Mouse (Mus musculus): ENCODE measurements around the gene Mllt6. TPM values are rescaled to one million over a fixed set of nuclear protein-coding genes. Genes with fewer than 3 reads are reported as not detected.

The Mllt6 gene
- polyA plus RNA-seq (2012; rRNA removed; ENCODE audit: low replicate concordance): 30.3 and 50.1 TPM in 2 replicates

DNA sequence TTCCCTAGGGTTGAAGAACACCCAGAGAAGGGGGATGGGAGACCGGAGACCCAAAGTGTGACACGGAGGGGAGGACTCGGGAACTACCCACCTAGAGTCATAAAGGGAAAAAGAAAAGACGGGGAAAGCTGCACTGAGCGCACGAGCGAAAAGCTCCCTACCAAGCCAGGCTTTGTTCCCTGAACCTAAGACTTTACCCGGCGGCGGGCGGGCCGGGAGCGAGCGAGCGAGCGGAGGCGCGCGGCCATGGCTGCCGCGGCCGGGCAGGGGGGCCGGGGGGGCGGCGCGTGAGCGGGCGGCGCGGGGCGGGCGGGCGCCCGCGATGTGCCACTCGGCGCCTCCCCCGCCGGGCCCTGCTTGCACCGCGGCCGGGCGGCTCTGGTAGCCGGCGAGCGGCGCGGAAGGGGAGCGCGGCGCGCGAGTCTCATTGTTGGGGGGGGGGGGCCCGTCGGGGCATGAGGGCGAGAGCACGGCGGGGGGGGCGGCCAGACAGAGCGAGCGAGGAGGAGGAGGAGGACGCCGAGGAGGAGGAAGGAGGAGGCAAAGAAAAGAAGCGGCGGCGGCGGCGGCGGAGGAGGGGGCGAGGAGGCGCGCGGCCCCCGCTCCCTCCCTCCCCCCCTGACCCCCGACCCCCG, at the start of gene Mllt6:
Gene Mllt6, plus strand, starts transcription at position 522 of the 635 bp plus-strand sequence.

DNA sequence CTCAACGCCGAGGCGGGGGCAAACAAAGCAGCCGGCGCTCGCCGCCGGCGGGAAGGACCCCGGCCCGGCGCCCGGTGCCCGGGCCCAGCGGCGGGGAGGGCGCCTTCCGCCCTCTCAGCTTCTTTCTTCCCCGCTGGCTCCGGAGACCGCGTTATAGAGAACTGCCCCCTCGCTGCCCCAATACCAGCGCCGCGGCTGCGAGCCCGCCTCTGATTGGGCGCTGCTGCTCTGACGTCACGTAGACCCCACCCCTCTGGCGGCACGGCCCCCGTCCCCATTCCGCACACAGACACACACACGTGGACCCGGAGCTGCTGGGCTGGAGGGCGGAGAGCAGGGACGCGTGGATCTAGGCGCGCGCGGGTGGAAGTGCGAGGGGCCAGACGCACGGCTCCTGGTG, 33.6 kb upstream of the Mllt6 start, which contains the start of gene Epop:
Gene Epop, minus strand, starts transcription at position 127 of the 400 bp plus-strand sequence.

DNA sequence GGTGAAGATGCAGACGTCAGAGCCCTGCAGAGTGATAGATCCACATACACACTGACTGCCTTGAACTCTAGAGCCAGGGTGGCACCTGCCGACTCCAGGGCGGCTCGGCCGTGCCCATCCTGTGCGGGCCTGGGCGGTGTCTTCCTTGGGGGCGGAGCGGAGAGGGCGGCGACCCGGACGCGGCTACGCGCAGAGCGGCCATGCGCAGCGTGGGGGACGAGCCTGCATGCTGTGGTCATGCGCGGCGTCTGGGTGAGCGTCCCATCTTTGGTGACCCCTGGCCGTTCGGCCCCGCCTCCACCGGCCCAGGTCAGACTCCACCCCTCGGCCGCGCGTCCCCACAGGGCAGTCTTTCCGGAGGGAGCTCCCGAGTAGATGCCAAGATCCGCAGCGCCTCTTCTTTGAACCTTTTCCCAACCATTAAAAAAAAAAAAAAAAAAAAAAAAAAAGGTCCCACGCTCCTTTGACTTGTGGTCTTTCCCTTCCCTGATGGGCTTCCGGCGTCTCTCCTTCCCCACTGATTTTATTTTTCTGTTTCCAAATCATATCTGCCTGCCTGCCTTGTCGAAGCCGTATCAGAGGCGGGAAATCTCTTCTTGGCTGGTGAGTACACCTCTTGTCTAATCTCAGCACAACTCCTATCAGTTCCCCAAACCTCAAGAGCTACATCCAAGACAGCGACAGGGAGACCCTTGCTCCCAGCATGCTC, 22.6 kb downstream of the Mllt6 start, which contains the start of gene Cisd3:
Gene Cisd3, plus strand, starts transcription at position 214 of the 709 bp plus-strand sequence.

GRCm38 (mm10) chr11:97700003-97700745, 37.0 kb downstream of the Mllt6 start, which contains the start of gene Pcgf2:
Gene Pcgf2, minus strand, starts transcription at chr11:97700497.

DNA sequence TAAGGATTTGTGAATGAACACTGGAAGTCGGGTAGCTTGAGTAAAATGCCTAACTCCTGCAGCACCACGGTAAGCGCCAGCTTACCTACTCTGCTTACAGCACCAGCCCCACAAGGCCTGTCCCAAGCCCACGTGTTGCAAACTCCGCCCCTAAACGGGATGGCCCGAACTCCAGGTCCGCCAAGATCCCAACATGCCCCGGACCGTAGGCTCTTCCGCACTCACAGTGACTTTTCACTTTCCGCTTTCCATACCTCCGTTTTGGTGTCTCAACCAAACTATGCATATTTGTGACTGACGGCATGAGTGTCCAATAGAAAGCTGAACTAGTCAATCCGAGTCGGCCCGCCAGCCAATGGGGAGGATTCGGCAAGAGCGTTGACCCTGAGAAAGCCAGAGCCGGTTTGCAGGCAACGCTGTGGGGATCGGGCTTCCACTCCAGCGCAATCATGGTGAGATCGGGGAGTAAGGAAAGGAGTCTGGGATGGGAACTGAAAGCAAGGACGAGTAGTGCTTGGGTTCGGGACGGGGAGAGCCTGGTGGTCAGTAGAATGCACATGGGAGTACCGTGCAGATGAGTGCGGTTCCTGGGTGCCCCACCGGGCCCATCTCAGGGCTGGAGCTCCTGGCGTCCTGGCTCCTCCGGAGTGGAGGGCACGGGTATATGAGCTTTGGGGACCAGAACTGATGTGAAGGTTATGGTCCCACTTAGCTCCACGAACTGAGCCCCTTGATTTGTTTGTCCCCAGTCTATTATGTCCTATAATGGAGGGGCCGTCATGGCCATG, 40.0 kb downstream of the Mllt6 start, which contains the start of gene Psmb3:
Gene Psmb3, plus strand, starts transcription at position 361 of the 788 bp plus-strand sequence.

Other genes starting within 250 kb of the Mllt6 start
- gene Arhgap23, start 247.9 kb upstream of the Mllt6 start, polyA plus RNA-seq (2012; rRNA removed; ENCODE audit: low replicate concordance): 40.7 and 53.5 TPM in 2 replicates
- not detected in 2 replicates for gene 4933428G20Rik, start 163.1 kb upstream of the Mllt6 start, polyA plus RNA-seq (2012; rRNA removed; ENCODE audit: low replicate concordance)
- gene Srcin1, start 87.2 kb upstream of the Mllt6 start, polyA plus RNA-seq (2012; rRNA removed; ENCODE audit: low replicate concordance): 0.36 and 1.1 TPM in 2 replicates
- gene Epop, start 33.7 kb upstream of the Mllt6 start, polyA plus RNA-seq (2012; rRNA removed; ENCODE audit: low replicate concordance): 0.30 and 1.7 TPM in 2 replicates
- gene Cisd3, start 22.4 kb downstream of the Mllt6 start, polyA plus RNA-seq (2012; rRNA removed; ENCODE audit: low replicate concordance): 95.9 and 191 TPM in 2 replicates
- gene Pcgf2, start 37.1 kb downstream of the Mllt6 start, polyA plus RNA-seq (2012; rRNA removed; ENCODE audit: low replicate concordance): 22.7 and 72.3 TPM in 2 replicates
- 423 and 446 TPM in 2 replicates for gene Psmb3, start 40.0 kb downstream of the Mllt6 start, polyA plus RNA-seq (2012; rRNA removed; ENCODE audit: low replicate concordance)
- 18.1 and 27.7 TPM in 2 replicates for gene Pip4k2b, start 81.3 kb downstream of the Mllt6 start, polyA plus RNA-seq (2012; rRNA removed; ENCODE audit: low replicate concordance)
- gene Cwc25, start 103.1 kb downstream of the Mllt6 start, polyA plus RNA-seq (2012; rRNA removed; ENCODE audit: low replicate concordance): 8.0 and 11.9 TPM in 2 replicates
- gene 1700001P01Rik, start 112.5 kb downstream of the Mllt6 start, polyA plus RNA-seq (2012; rRNA removed; ENCODE audit: low replicate concordance): 0.32 TPM in 1 of 2 replicates, not detected in the other
- gene Rpl23, start 119.0 kb downstream of the Mllt6 start, polyA plus RNA-seq (2012; rRNA removed; ENCODE audit: low replicate concordance): 83.7 and 182 TPM in 2 replicates
- gene Lasp1, start 135.6 kb downstream of the Mllt6 start, polyA plus RNA-seq (2012; rRNA removed; ENCODE audit: low replicate concordance): 134 and 175 TPM in 2 replicates
- 2.0 and 12.6 TPM in 2 replicates for gene B230217C12Rik, start 177.4 kb downstream of the Mllt6 start, polyA plus RNA-seq (2012; rRNA removed; ENCODE audit: low replicate concordance)
- 0.54 and 0.62 TPM in 2 replicates for gene Fbxo47, start 220.7 kb downstream of the Mllt6 start, polyA plus RNA-seq (2012; rRNA removed; ENCODE audit: low replicate concordance)